Mouse (Mus musculus) neutrophil, adult 59 days (primary cell): ENCODE measurements around the gene Pfdn2. TPM values are rescaled to one million over a fixed set of nuclear protein-coding genes. Genes with fewer than 3 reads are reported as not detected.

Experiments
- total RNA-seq, 2 experiments: library from RNA; stranded (reverse); gene quantifications; 1 replicate in 1 of 2; 2 replicates in 1 of 2; pipeline ENCODE4 v1.2.4; 2023

Gene Pfdn2
- 10 to 100 TPM; 27.1 to 34.4 TPM for total RNA-seq

DNA sequence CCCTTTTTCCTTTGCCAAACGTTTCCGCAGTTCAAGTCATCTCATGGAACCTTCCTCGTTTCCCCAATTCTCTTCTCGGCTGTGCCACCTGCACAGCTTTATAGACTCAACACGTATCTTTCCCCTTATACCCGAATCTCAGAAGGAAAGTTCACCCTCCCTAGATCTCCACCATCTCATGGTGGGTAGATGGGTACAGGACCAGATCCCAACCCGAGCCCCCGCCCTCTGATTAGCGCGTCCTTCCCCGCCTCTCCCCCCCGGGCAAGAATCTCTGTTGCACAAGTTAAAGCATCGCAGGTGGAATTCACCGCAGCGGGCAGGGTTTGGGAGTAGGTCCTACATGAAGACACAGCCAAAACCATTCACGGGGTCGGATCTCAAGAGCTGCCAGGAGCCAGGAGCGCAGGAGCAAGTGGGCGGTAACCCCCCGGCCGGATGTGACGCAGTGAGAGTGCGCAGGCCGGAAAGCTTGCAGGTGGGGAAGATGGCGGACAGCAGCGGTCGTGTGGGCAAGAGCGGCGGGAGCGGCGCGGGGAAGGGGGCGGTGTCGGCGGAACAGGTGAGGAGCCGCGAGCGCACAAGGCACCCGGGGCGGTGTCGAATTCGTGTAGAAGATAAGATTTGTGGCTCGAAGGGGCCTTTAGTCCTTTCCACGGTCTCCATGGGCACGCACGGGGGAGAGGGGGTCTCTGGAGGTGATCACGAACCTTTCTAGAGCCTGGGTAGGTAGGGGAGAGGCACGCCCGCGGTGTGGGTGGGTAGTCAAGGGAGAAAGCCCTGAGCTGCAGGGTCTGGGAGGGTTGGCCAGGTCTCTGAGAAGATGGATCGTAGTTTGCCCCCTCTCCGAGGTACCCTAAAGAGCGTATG, at the start of gene Pfdn2, which contains the start of gene Nit1:
Gene Pfdn2, plus strand, starts transcription at position 446 of the 870 bp plus-strand sequence.
Gene Nit1, minus strand, starts transcription at position 422 of the 870 bp plus-strand sequence.

GRCm38 (mm10) chr1:171328839-171329432, 16.5 kb upstream of the Pfdn2 start, which contains the start of gene Dedd:
Dedd (plus strand) TSS chr1:171329145.

GRCm38 (mm10) chr1:171360656-171361055, 15.2 kb downstream of the Pfdn2 start, which contains the start of gene Klhdc9:
Klhdc9 (minus strand) TSS chr1:171360798.

DNA sequence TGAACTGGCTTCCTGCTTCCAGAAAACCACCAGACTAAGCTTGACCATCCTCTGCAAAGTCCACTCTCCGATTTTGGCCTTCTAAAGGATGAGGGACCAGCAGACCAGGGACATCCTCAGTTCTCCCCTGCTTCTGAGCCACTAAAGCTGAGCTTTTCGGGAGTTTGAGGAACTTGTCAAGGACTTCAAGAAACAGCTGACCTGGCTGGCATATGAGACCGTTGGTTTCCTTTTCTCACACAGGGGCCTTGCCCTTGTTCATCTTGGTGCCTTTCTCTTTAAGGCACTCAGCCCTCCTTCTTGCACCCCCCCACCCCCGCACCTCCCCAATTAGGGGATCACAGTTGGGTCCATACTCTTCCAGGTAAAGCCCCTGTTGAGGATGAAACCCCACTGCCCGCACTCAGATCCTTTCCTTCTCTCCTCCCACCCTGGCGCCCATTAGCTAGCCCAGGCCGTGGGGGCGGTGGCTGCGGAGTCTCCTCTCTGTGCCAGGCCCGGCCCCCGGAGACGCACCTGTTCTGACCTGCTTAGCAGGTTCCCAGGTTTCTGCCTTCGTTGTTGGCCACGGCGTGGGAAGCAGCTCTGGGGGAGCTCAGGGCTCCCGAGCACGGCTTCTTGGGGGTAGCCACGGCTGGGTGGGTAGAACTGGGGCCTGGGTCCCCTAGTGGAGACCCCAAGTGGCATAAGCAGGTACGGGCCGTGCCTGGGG, 24.5 kb downstream of the Pfdn2 start, which contains the start of gene Nectin4:
Gene Nectin4, plus strand, starts transcription at position 255 of the 712 bp plus-strand sequence.

GRCm38 (mm10) chr1:171388376-171389102, 43.1 kb downstream of the Pfdn2 start, which contains the start of gene Arhgap30:
Arhgap30 (plus strand) TSS chr1:171388954.

Other genes starting within 250 kb of the Pfdn2 start
- gene Cfap126, start 231.8 kb upstream of the Pfdn2 start, total RNA-seq: under 1 TPM; 0.67 to 0.73 TPM
- gene Sdhc, start 195.1 kb upstream of the Pfdn2 start, total RNA-seq: 100 to 1,000 TPM in 1 of 2 experiments, 10 to 100 TPM in 1; 76.6 to 106 TPM
- not detected for gene Mpz, start 195.0 kb upstream of the Pfdn2 start, total RNA-seq
- gene Pcp4l1, start 149.4 kb upstream of the Pfdn2 start, total RNA-seq: 1 to 10 TPM in 1 of 2 experiments, under 1 TPM in 1; 0.29 to 1.4 TPM
- not detected for gene Nr1i3, start 131.7 kb upstream of the Pfdn2 start, total RNA-seq
- gene Tomm40l, start 123.2 kb upstream of the Pfdn2 start, total RNA-seq: 10 to 100 TPM; 11.9 to 16.4 TPM
- gene Apoa2, start 120.6 kb upstream of the Pfdn2 start, total RNA-seq: under 1 TPM in 1 of 2 experiments, not detected in 1; 0.89 TPM
- gene Fcer1g, start 111.3 kb upstream of the Pfdn2 start, total RNA-seq: 1,000 to 10,000 TPM; 1,085 to 1,124 TPM
- gene Adamts4, start 95.2 kb upstream of the Pfdn2 start, total RNA-seq: not detected
- gene Ndufs2, start 94.3 kb upstream of the Pfdn2 start, total RNA-seq: 10 to 100 TPM; 84.6 to 99.7 TPM
- gene B4galt3, start 75.3 kb upstream of the Pfdn2 start, total RNA-seq: 100 to 1,000 TPM; 120 to 134 TPM
- gene Ppox, start 64.5 kb upstream of the Pfdn2 start, total RNA-seq: 10 to 100 TPM; 69.2 to 78.0 TPM
- 10 to 100 TPM; 29.5 to 31.1 TPM for gene Usp21, start 57.7 kb upstream of the Pfdn2 start, total RNA-seq
- gene Ufc1, start 50.6 kb upstream of the Pfdn2 start, total RNA-seq: 10 to 100 TPM; 47.2 to 51.2 TPM
- 10 to 100 TPM; 23.5 to 25.8 TPM for gene Dedd, start 16.5 kb upstream of the Pfdn2 start, total RNA-seq
- gene Nit1, start within 50 bp of the Pfdn2 start, total RNA-seq: 10 to 100 TPM; 18.9 to 24.2 TPM
- gene Klhdc9, start 15.1 kb downstream of the Pfdn2 start, total RNA-seq: under 1 TPM; 0.22 to 0.40 TPM
- gene Nectin4, start 24.4 kb downstream of the Pfdn2 start, total RNA-seq: 1 to 10 TPM; 2.0 to 2.2 TPM
- 100 to 1,000 TPM; 245 to 251 TPM for gene Arhgap30, start 43.3 kb downstream of the Pfdn2 start, total RNA-seq
- 100 to 1,000 TPM in 1 of 2 experiments, 10 to 100 TPM in 1; 85.6 to 108 TPM for gene Usf1, start 65.6 kb downstream of the Pfdn2 start, total RNA-seq
- 1 to 10 TPM; 4.4 TPM for gene Tstd1, start 73.2 kb downstream of the Pfdn2 start, total RNA-seq
- gene F11r, start 91.9 kb downstream of the Pfdn2 start, total RNA-seq: under 1 TPM; 0.20 to 0.31 TPM
- 1 to 10 TPM; 6.6 to 7.3 TPM for gene Alyref2, start 157.8 kb downstream of the Pfdn2 start, total RNA-seq
- gene Itln1, start 189.6 kb downstream of the Pfdn2 start, total RNA-seq: not detected
- 1 to 10 TPM; 7.6 to 8.0 TPM for gene Cd244a, start 213.5 kb downstream of the Pfdn2 start, total RNA-seq